Mouse (Mus musculus) bone marrow macrophage, adult 2 months (primary cell): ENCODE results near the gene Il5ra. TPM values are rescaled to one million over a fixed set of nuclear protein-coding genes. Genes with fewer than 3 reads are reported as not detected.

ENCODE experiments used
- H3K27ac ChIP-seq: 2 replicates; pipeline ENCODE4 v1.5.1; 2012; ENCODE audit warnings: low read depth, low read length; ENCODE audit not compliant: insufficient read depth
- H3K4me1 ChIP-seq: 2 replicates; pipeline ENCODE4 v1.6.1; 2012; ENCODE audit warnings: low read length; ENCODE audit not compliant: control insufficient read depth, insufficient read depth
- H3K4me3 ChIP-seq: 2 replicates; pipeline ENCODE4 v1.5.1; 2012; ENCODE audit warnings: mild to moderate bottlenecking, low read length, moderate library complexity; ENCODE audit not compliant: insufficient read depth
- CTCF ChIP-seq: IDR thresholded peaks from 2 replicates; pipeline ENCODE4 v1.5.1; 2012; ENCODE audit warnings: low read depth, mild to moderate bottlenecking, low read length, moderate library complexity
- POLR2A ChIP-seq: IDR thresholded peaks from 2 replicates; pipeline ENCODE4 v1.6.1; 2012; ENCODE audit warnings: mild to moderate bottlenecking, low read depth, low read length, borderline replicate concordance
- polyA plus RNA-seq: library from polyadenylated mRNA; stranded (reverse); fragments of >200 nt; gene quantifications from 2 replicates; pipeline ENCODE4 v1.2.4, GENCODE M21; 2012; ENCODE audit not compliant: missing spikeins, insufficient read depth, insufficient read length

Il5ra gene
- polyA plus RNA-seq, 1 experiment: not detected

GRCm38 (mm10) chr6:106768640-106769289, 19.9 kb upstream of the Il5ra start, which contains the start of gene Trnt1:
Trnt1 (plus strand) TSS chr6:106769120.
- H3K4me1 ChIP-seq: peaks cover 2% of the 10 kb centered on the region; the same call in 1 of the 2 replicates
- peak within 1 kb of the TSS; percentile 94 for H3K4me3 ChIP-seq
- peak within 1 kb of the TSS; percentile 18; the same call in 1 of the 2 replicates for H3K27ac ChIP-seq
- TF ChIP-seq CTCF: no peak
- no peak for TF ChIP-seq POLR2A

DNA sequence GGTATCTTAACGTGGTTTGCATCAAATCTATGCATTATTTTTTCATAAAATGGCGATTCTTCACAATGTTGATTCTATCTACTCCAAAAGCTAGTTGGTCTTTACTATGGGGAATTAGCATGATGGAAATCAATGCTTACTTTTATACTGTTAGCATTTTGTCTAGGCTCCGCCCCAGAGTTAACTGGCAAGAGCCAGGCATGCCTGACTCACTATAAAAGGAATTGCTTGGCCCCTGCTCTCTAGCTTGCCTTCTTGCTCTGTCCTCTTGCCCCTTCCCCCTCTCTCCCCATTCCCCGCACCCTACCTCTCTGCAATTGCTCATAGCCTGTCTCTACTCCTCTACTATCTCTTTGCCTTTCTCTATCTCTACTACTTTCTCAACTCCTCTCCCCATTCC, 17.9 kb upstream of the Il5ra start:
- Histone ChIP-seq H3K4me3 (no peak overlapping the region), H3K27ac (no peak overlapping the region), H3K4me1 (peaks cover 2% of the 10 kb centered on the region; the same call in 1 of the 2 replicates)
- TF ChIP-seq CTCF (no peak), POLR2A (no peak)

- no peak overlapping the region for H3K4me3 ChIP-seq
- peaks cover 2% of the 10 kb centered on the region; the same call in 1 of the 2 replicates for H3K4me1 ChIP-seq
- TF ChIP-seq POLR2A (no peak), CTCF (no peak)
- no peak overlapping the region for H3K27ac ChIP-seq
These were observed 17.1 kb upstream of the Il5ra start for GRCm38 (mm10) chr6:106765892-106766291.

DNA sequence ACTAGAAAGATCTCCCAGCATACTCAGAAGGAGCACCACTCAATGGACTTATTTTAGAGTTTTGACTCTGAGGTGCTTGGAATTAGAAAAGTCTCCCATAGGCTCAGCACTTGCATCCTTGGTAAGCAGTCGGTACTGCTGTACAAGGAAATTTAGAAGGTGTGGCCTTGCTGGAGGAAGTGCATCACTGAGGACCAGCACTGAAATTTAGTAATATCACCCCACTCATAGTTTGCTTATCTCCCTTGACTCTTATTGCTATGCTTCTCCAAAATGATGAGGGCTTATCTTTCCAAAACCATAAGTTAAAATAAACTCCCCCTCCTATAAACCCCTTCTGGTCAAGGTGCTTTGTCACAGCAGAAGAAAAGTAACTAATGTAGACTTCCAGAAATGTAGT, 12.6 kb upstream of the Il5ra start:
- no peak overlapping the region for H3K27ac ChIP-seq
- no peaks in the 10 kb centered on the region for H3K4me1 ChIP-seq
- H3K4me3 ChIP-seq: no peak overlapping the region
- no peak for TF ChIP-seq CTCF
- TF ChIP-seq POLR2A: no peak

- no peaks in the 10 kb centered on the region for H3K4me1 ChIP-seq
- no peak overlapping the region for H3K4me3 ChIP-seq
- H3K27ac ChIP-seq: no peak overlapping the region
- TF ChIP-seq CTCF: no peak
- no peak for TF ChIP-seq POLR2A
These were observed 11.8 kb upstream of the Il5ra start for GRCm38 (mm10) chr6:106760473-106761218.

- H3K4me1 ChIP-seq: no peaks in the 10 kb centered on the region
- no peak overlapping the region for H3K27ac ChIP-seq
- no peak overlapping the region for H3K4me3 ChIP-seq
- TF ChIP-seq CTCF: no peak
- no peak for TF ChIP-seq POLR2A
These were observed 9.5 kb upstream of the Il5ra start for GRCm38 (mm10) chr6:106758299-106758698.

- H3K4me3 ChIP-seq: peak overlapping the region; percentile 19; the same call in 1 of the 2 replicates
- no peak for TF ChIP-seq CTCF
- TF ChIP-seq POLR2A: no peak
- H3K27ac ChIP-seq: no peak overlapping the region
- H3K4me1 ChIP-seq: peaks cover 2% of the 10 kb centered on the region; the same call in 1 of the 2 replicates
These were observed 1.5 kb upstream of the Il5ra start for GRCm38 (mm10) chr6:106750291-106750690.

DNA sequence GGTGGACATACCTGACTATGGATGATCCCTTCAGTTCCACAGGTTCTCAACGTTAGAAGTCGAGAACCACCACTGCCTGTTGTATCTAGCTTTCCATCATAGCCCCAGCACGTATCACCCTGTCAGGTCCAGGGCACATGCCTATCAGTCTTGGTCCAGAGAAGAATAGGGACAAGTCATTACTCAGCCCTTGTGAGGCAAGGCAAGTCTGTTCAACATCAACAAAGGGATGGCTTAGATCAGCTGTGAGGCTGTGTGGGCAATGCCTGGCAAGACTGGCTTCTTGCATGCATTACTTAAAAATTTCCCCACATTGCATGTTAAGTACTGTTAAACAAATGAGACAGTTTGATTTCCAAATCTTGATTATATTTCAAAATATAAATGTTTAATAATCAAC, 1.0 kb downstream of the Il5ra start:
- peaks cover 2% of the 10 kb centered on the region; the same call in 1 of the 2 replicates for H3K4me1 ChIP-seq
- TF ChIP-seq CTCF (no peak), POLR2A (no peak)
- no peak overlapping the region for H3K27ac ChIP-seq
- no peak overlapping the region for H3K4me3 ChIP-seq

- Histone ChIP-seq H3K4me1 (peaks cover 2% of the 10 kb centered on the region; the same call in 1 of the 2 replicates), H3K4me3 (no peak overlapping the region), H3K27ac (no peak overlapping the region)
- TF ChIP-seq CTCF: no peak
- TF ChIP-seq POLR2A: no peak
These were observed 1.6 kb downstream of the Il5ra start for GRCm38 (mm10) chr6:106747251-106747650.

DNA sequence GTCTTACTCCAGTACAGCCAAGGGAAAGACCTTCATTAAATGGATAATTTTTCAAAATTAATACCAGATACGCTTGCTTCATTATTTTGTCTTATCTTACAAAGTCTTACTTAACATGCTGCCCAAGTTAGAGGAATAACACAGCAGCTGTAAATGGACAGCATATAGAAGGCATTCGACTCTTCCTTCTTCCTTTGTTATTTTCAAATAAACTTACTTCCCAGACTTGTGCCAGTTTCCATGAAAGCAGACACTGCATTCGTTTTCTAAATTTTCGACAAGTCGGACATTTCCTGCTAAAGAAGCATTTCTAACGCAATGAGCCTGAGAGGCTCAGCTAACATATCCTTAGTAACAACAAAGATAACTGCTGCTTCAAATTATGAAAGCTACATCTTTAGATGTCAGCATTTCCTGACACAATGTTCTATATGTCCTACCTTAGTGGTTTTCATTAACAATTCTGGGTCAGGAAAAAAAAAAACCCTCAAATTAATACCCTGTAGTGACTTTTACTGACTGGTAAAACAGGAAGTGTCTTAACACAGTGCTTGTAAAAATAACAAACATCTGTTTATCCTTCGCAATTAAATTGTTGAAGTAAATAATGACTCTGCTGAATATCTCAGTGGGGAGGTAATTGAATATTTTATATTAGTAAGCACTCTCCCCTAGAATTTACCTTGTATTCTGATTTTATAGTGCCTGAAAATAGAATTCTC, 3.0 kb downstream of the Il5ra start:
- Histone ChIP-seq H3K27ac (no peak overlapping the region), H3K4me1 (peaks cover 2% of the 10 kb centered on the region; the same call in 1 of the 2 replicates), H3K4me3 (no peak overlapping the region)
- TF ChIP-seq POLR2A (no peak), CTCF (no peak)
